Mouse (Mus musculus) CD4-positive helper T cell, adult 2 months (primary cell): ENCODE measurements around the gene Fbxl3.
A peak's percentile ranks its signal among the peaks of the same experiment; 100 is the strongest.

ENCODE experiments used
- DNase-seq: peaks from one replicate; pipeline ENCODE4 v3.0.0-alpha.2; 2012; ENCODE audit warnings: low read depth, missing footprints, low spot score

Fbxl3 gene

DNA sequence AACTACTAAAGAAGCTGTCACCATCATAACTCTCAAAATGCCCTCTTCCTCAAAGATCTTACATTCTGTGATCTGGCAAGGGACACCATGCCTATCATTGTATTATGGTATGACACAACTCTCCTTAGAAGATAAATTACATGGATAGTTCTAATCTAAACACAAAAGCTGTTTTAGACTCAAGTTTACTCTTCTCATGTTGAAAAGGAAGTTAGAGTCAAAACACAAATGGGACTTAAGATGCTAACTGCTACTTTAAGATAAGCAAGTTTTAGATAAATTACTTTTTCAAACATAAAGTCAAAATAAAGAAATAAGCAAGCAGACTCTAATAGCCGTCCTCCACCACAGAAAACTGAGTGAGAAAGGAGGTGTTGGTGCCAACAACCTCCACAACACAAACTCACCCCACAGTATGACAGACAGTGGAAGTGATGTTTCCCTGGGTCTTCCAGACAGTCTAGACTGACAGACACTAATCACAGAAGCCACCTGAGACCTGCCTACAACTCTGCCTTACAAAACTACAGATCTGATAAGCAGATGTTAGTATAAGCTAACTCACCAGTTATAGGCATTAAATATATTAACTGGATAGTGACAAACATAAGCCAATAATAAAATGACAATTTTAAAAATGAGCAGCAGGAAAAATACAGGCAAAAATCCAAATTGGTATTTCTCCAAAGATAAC lies 13.4 kb downstream of the Fbxl3 start:
- no peak for DNase-seq

GRCm38 (mm10) chr14:103079209-103079977 lies 20.0 kb downstream of the Fbxl3 start:
- no peak for DNase-seq

DNA sequence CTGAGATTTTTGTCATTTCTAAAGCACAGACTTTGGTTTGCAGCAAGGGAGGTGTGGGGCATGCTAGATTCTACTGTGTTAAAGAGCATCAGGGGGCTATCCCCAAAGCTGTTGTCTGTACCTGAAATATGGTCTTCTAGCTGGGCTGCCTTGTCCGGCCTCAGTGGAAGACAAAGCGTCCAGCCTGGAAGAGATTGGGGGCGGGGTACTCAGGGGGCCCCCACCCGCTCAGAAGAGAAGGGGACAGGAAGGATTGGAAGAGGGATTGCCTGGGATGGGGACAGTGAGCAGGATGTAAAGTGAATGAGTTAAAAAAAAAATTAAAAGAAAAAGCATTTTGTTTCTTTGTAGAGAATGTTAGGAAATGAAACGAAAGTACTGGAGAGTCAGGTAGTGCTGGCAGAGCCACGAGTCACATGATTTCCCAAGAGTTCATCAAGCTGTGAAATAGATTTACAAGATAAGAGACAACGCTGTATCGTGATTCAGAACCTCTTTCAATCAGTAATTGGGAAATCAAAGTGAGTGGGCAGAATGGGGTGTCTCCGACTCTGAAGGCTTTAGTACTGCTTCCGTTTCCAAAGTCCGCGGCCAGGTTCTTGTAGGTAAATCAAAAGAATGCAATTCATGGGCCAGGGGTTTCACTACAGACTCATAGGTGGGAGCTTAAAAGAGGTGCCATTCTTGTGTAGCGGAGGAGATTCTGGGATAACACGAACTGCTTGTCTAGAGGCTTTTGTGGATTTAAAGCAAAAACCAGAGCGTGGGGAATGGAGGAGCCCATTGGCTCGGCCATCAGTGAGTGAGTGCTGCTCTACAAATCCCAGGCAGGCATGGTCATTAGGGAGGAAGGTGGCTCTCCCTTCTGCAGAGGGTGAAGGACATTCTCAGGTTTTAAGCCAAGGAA lies 21.1 kb downstream of the Fbxl3 start:
- DNase-seq = peak; percentile 40

DNA sequence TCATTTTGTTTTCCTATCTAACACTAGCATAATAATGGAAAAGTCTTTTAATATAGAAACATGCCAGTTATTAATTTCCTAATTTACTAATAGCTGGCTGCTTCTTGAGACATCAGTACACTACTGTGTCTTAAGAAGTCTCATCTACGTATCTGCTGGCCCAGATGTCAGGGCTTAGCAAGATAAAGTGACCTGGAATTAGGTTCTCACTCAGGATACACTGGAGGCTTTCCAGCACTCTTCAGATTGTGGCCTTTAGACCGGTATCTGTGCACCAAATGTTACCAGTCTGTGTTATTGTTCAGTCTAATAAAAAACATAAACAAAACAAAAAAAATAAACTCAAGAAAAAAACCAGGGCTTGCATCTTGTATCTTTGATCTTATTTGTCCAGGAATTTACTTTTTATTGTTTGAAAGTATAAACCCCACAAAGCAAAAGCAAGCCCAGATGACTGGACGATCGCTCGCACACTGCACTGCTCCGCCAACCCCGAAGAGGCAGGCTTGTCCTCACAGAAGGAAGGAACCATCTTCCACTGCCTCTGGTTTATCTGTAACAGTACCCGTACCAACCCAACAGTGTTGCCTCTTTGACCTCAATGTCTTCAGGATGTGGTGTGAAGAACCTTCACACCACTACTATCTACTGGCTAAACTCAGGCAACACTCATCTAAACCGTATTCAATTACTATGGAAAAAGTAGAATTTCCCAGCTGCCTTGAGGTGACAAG lies 21.9 kb downstream of the Fbxl3 start:
- DNase-seq = peak; percentile 13

- DNase-seq = no peak
These were observed 24.2 kb downstream of the Fbxl3 start for GRCm38 (mm10) chr14:103075166-103075565.

- DNase-seq = no peak
These were observed 25.5 kb downstream of the Fbxl3 start for GRCm38 (mm10) chr14:103073825-103074224.

- no peak for DNase-seq
These were observed 26.6 kb downstream of the Fbxl3 start for GRCm38 (mm10) chr14:103072731-103073130.

GRCm38 (mm10) chr14:103071471-103071870 lies 27.9 kb downstream of the Fbxl3 start:
- DNase-seq = no peak

DNA sequence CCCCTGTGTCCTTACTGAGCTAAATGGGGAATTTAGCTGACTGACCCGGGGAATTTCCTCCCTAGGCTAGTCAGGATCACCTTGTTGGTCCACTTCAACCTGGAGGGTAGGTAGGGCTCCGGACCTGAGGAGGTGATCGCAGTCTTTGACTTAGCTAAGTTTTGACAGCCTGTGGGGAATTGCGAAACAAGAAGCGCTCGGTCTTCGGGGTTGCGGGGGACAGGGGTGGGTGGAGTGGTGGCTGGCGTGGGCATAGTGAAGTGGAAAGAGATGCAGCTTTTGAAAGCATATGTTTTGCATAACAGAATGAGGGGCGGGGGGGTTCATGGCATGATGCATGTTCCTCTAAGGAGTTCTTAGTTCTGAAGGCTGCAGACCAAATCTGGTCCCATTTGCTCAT lies 28.6 kb downstream of the Fbxl3 start:
- peak; percentile 49 for DNase-seq

DNA sequence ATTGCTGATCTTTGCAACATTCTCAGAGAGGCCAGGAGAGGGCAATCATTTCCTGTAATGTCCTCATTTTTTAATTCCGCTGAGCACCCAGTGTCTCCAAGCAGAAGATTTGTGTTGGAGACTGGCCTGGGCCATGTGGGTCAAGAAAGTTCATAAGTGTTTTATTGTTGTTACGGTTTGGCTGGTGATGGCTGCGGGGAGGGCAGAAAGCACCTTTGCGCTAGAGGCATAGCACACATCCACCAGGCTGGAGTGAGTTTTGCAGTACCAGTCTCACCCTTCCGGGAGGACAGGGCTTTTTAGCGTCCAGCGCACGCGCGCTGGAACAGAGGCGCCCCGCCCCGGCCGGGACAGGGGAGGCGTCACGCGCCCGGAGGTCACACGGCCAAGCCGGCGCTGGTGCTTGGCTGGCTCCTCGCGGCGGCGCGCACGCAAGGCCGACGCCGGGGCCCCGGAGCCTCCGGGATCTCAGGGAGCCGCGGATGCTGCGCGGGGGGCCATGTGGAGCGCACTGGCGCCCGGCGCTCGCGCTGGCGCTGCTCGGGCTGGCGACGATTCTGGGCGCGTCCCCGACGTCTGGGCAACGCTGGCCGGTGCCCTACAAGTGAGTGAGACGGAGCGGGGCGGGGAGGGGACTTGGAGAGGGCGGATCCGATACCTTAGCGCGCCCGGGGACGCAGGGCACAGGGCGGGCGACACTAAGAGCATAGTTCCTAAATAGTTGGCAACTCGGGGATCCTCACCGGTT lies 29.3 kb downstream of the Fbxl3 start, which contains the start of gene Cln5:
TSS of gene Cln5 (plus strand) at position 353 of the 748 bp plus-strand sequence.
- peak; percentile 98 for DNase-seq

GRCm38 (mm10) chr14:103069465-103069863 lies 29.9 kb downstream of the Fbxl3 start:
- DNase-seq = no peak

GRCm38 (mm10) chr14:103065294-103066167 lies 33.8 kb downstream of the Fbxl3 start:
- DNase-seq = peak; percentile 76

GRCm38 (mm10) chr14:103059495-103059894 lies 39.9 kb downstream of the Fbxl3 start:
- no peak for DNase-seq

GRCm38 (mm10) chr14:103058998-103059397 lies 40.4 kb downstream of the Fbxl3 start:
- no peak for DNase-seq

GRCm38 (mm10) chr14:103056601-103057000 lies 42.8 kb downstream of the Fbxl3 start:
- no peak for DNase-seq

GRCm38 (mm10) chr14:103054731-103055130 lies 44.6 kb downstream of the Fbxl3 start:
- no peak for DNase-seq

GRCm38 (mm10) chr14:103051159-103051769 lies 48.1 kb downstream of the Fbxl3 start:
- DNase-seq = peak; percentile 84

DNA sequence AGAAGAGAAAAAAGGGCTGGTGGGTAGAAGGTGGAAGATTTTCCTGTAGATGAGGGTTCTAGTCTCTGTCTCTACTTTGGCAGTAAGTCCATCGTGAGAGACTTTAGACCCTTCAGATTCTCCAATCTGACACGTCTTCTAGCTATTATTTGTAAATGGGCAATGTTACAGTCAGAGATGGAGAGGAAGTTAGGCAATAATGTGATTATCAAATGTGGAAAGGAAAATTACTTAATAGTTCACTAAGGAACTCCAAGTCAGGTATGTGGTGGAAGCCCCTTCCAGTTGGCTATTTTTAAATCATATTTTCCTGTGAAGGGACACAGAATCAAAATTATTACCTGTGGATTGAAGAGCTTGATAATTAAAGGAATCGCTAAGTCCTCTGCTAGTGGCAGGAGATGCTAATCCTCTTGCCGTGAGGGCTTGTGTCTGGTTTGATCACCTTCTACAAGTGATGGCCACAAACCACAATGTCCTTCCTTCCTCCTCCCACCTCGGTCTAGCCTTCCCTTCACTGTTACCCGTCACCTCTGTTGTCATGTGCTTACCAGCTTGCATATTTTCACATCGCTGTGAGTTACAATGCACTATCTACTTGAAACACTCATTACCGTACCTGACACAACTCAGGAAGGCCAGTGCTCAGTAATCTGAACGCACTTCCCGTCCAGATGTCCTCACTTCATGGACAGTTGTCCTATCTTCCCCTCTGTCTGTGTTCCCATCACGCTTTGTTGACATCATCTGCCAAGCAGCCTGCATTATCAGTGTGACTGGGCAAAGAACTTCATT lies 50.9 kb downstream of the Fbxl3 start:
- DNase-seq = peak; percentile 72
